Mouse (Mus musculus) liver, adult 10 weeks (tissue): ENCODE measurements around the gene Gm5861. TPM values are rescaled to one million over a fixed set of nuclear protein-coding genes. Genes with fewer than 3 reads are reported as not detected.

Source experiments
- polyA plus RNA-seq: library from polyadenylated mRNA; stranded (reverse); fragments of 350-450 nt; fragmentation: Illumina TruSeq; extraction: RNeasy Lipid Tissue Mini Kit (QIAGEN cat#74804); gene quantifications from one replicate; pipeline ENCODE4 v1.2.3, GENCODE M21; 2014; ENCODE audit warnings: low read depth, low replicate concordance

Gene Gm5861
- not detected for polyA plus RNA-seq

DNA sequence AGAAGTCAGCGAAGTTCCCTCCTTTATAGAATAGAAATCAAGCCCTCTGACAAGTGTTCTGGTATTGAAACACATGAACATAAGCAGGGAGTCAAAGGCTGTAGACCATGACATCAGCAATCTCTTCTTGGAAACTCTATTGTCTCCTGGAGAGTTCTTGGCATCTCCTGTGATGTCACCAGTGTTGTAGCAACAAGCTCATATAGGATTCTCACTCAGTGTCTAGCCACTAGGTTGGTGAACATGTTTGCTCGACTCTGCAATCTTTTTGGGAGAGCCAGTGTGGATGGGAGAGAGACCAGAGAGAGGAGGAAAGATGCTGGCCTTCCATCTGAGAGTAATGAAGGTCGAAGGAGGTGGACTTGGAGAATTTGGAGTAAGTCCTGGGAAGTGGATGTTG is at the start of gene Gm5861:
TSS of gene Gm5861 (plus strand) at position 301 of the 400 bp plus-strand sequence.

Other genes starting within 250 kb of the Gm5861 start
- not detected for gene Gm8871, start 235.3 kb upstream of the Gm5861 start, polyA plus RNA-seq
- gene Gm8857, start 235.3 kb upstream of the Gm5861 start, polyA plus RNA-seq, result not detected
- not detected for gene Gm8879, start 55.4 kb upstream of the Gm5861 start, polyA plus RNA-seq
- gene Gm8890, start 73.0 kb downstream of the Gm5861 start, polyA plus RNA-seq, result not detected
- not detected for gene Speer1, start 158.4 kb downstream of the Gm5861 start, polyA plus RNA-seq
- not detected for gene Gm8897, start 233.3 kb downstream of the Gm5861 start, polyA plus RNA-seq